Mouse (Mus musculus) CD4-positive naive resting alpha-beta T cell, adult 57 days (primary cell): Measurements from ENCODE around the gene Zfp326. TPM values are rescaled to one million over a fixed set of nuclear protein-coding genes. Genes with fewer than 3 reads are reported as not detected.

ENCODE experiments used
- total RNA-seq: library from RNA; stranded (reverse); gene quantifications from one replicate; pipeline ENCODE4 v1.2.4, GENCODE M21; 2023

Zfp326 gene
- total RNA-seq, result 62.2 TPM

DNA sequence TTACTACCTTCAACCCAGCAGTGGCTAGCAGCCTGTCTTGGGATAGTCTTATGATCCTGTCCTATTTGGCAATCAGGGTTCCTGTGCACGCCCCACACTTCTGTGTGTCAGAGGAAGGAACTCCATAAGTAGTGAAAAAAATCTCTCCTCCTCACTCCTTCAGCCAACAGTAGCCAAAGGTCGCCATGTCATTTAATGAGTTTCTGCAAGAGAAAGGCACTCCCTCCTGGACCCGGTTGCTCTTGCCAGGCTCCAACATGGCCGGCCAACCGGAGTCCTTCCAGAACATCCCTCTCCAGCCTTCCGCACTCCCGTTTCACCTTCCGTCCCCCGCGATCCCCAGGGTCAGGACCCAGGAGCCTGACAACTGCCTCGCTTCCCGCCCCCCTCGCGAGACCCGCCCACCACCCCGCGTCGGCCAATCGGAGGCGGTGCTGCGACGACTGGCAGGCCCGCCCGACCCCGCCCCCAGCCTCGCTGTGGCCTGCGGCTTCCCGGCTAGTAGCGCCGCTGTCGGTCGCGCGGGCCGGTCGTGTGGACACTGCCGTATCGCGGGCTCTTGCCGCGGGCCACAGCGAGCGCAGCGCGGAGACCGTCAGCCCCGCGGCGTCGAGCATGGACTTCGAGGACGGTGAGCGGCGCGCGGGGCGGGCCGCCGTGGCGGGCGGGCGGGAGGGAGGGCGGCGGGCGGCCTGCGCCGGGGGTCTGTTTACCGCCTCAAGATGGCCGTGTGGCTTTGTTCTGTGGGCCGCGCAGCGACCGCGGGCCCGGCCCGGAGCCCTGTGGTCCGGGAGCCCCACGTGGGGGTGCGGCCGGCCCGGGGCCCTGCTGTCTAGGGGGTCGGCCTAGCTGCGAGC, at the start of gene Zfp326:
TSS of gene Zfp326 (plus strand) at position 498 of the 857 bp plus-strand sequence.

Other genes with a start within 250 kb of the Zfp326 start
- 38.9 TPM for gene Lrrc8d, start 176.6 kb upstream of the Zfp326 start, total RNA-seq